Mouse (Mus musculus) activated CD4-positive, CD25-positive, alpha-beta regulatory T cell, adult 9 weeks (primary cell): ENCODE results near the gene Lrrc23. TPM values are rescaled to one million over a fixed set of nuclear protein-coding genes. Genes with fewer than 3 reads are reported as not detected.

Experiments used
- polyA plus RNA-seq: library from polyadenylated mRNA; unstranded; fragments of 100-300 nt; shearing (Covaris generic); gene quantifications from one replicate; pipeline ENCODE4 v1.2.1, GENCODE M21; 2017

Lrrc23 gene
- polyA plus RNA-seq: 2.3 TPM

DNA sequence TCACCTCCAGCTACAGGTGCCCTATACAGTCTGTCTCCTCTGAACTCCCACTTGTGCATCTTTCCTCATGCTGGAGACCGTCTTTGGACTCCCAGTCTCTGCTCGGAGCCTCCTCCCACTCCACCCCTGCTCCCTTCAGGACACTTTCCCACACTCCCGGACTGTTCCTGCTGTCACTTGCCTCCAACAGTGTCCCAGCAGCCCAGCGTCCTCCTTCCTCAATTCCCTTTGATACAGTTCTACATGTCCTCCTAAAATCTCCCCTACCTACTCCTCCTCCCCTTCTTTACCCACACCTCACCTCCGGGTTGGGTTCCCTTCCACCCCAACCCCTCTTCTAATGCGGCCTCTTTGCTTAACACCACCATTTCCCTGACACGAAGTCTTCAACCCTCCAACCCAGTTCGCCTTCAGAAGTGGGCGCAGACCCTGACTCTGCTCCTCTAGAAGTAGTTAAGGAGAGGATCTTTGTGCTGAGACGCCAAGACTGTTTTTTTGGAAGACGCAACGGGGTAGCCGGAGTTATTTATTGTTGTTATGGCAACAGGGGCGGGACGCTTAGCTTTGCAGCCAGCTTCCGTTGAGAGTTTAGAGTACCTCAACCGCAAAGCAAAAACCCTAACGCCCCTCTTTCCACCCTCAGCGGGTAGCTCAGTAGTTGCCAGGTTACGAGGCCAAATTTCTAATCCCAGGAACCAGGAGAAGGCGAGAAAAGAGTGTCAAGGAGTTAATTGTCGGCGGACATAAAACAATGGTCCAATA, at the start of gene Lrrc23:
Gene Lrrc23 (minus strand): TSS at position 506 of the 762 bp plus-strand sequence.

DNA sequence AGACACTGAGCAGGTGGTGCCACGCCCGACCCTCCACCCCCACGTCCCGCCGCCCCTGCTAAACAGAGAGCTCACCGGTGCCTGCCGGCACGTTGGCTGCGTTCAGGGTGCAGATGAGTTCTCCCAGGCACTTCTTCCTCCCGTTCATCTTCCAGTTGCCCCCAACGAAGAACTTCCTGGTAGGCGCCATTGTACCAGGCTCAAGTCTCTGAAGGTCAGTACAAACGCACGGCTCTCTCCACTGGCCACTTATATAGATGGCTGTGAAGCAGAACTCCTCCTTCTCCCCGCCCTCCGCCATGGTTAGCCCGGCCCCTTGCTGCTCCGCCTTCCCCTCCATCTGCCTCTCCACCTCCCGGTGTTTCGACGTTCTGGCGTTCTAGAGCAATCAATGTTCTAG, 34.4 kb upstream of the Lrrc23 start, which contains the start of gene Tpi1:
Gene Tpi1 (minus strand): TSS at position 364 of the 400 bp plus-strand sequence.

DNA sequence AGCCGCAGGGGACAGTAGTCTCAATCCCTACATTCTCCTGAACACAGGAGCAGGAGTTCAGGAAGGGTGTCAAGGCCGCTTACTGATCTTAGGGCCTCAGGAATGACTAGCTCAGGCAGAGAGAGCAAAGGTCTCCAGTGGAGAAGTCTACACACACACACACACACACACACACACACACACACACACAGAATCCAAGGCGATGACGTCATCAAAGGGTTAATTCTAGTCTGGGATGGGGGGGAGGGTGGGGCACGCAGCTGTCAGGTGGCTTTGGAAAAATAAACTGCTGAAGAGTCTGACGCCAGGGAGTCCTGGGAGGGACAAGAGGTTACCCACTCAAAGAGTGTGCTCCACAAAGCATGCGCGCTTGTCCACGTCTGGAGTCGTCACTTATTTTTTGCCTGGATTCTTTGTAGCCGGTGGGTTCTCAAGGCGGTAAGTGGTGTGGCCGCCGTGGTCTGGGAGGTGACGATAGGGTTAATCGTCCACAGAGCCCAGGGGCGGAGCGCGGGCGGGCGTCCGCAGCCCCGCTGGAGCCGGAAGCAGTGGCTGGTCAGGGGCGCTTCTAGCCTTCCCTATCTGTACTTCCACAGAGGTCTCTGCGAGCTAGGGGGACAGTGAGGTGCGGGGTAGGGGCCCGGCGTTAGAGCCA, 29.0 kb upstream of the Lrrc23 start, which contains the start of gene Spsb2:
Gene Spsb2 (plus strand): TSS at position 304 of the 655 bp plus-strand sequence.

GRCm38 (mm10) chr6:124769101-124769765, 10.3 kb downstream of the Lrrc23 start, which contains the start of gene Eno2:
Gene Eno2 (minus strand): TSS chr6:124769673.

GRCm38 (mm10) chr6:124755831-124756595, 23.5 kb downstream of the Lrrc23 start, which contains the start of the genes Gm45234 and Atn1:
Gene Gm45234 (minus strand): TSS chr6:124756021.
Gene Atn1 (minus strand): TSS chr6:124756524.

GRCm38 (mm10) chr6:124740888-124741761, 38.4 kb downstream of the Lrrc23 start, which contains the start of gene Grcc10:
Gene Grcc10 (minus strand): TSS chr6:124741374.

GRCm38 (mm10) chr6:124738511-124739023, 41.0 kb downstream of the Lrrc23 start, which contains the start of gene Ptpn6:
Gene Ptpn6 (minus strand): TSS chr6:124738714.

Other genes with a start within 250 kb of the Lrrc23 start
- not detected for gene C1s1, start 237.4 kb downstream of the Lrrc23 start, polyA plus RNA-seq
- not detected for gene C1rb, start 209.4 kb downstream of the Lrrc23 start, polyA plus RNA-seq
- not detected for gene C1s2, start 143.6 kb downstream of the Lrrc23 start, polyA plus RNA-seq
- 58.7 TPM for gene Lpcat3, start 116.7 kb downstream of the Lrrc23 start, polyA plus RNA-seq
- 302 TPM for gene Emg1, start 67.5 kb downstream of the Lrrc23 start, polyA plus RNA-seq
- 191 TPM for gene Phb2, start 67.4 kb downstream of the Lrrc23 start, polyA plus RNA-seq
- gene Ptpn6, start 41.0 kb downstream of the Lrrc23 start, polyA plus RNA-seq: 373 TPM
- gene Grcc10, start 38.4 kb downstream of the Lrrc23 start, polyA plus RNA-seq: 536 TPM
- gene Gm45234, start 23.7 kb downstream of the Lrrc23 start, polyA plus RNA-seq: 0.12 TPM
- gene Atn1, start 23.2 kb downstream of the Lrrc23 start, polyA plus RNA-seq: 2.2 TPM
- 8.9 TPM for gene Eno2, start 10.1 kb downstream of the Lrrc23 start, polyA plus RNA-seq
- gene Spsb2, start 28.9 kb upstream of the Lrrc23 start, polyA plus RNA-seq: 8.0 TPM
- gene Tpi1, start 34.6 kb upstream of the Lrrc23 start, polyA plus RNA-seq: 179 TPM
- 125 TPM for gene Usp5, start 49.8 kb upstream of the Lrrc23 start, polyA plus RNA-seq
- gene Cdca3, start 49.8 kb upstream of the Lrrc23 start, polyA plus RNA-seq: 11.7 TPM
- gene Gnb3, start 60.5 kb upstream of the Lrrc23 start, polyA plus RNA-seq: not detected
- gene P3h3, start 78.0 kb upstream of the Lrrc23 start, polyA plus RNA-seq: not detected
- 0.20 TPM for gene Gpr162, start 84.3 kb upstream of the Lrrc23 start, polyA plus RNA-seq
- 296 TPM for gene Cd4, start 108.5 kb upstream of the Lrrc23 start, polyA plus RNA-seq
- gene Lag3, start 132.0 kb upstream of the Lrrc23 start, polyA plus RNA-seq: 4.6 TPM
- 14.2 TPM for gene Ptms, start 140.4 kb upstream of the Lrrc23 start, polyA plus RNA-seq
- gene Mlf2, start 151.7 kb upstream of the Lrrc23 start, polyA plus RNA-seq: 160 TPM
- 91.9 TPM for gene Cops7a, start 185.8 kb upstream of the Lrrc23 start, polyA plus RNA-seq
- not detected for gene Pianp, start 217.0 kb upstream of the Lrrc23 start, polyA plus RNA-seq
- gene Zfp384, start 229.4 kb upstream of the Lrrc23 start, polyA plus RNA-seq: 22.4 TPM